Mouse (Mus musculus): ENCODE measurements around the gene Flywch2.

Gene Flywch2

GRCm38 (mm10) chr17:23785561-23786471 is at the start of gene Flywch2:
Gene Flywch2, minus strand, starts transcription at chr17:23786081.
- DNase-seq (ENCODE audit: low spot score): peak; percentile 88

- no peak for DNase-seq (ENCODE audit: low spot score)
Measured at GRCm38 (mm10) chr17:23831201-23831600, 45.3 kb upstream of the Flywch2 start.

GRCm38 (mm10) chr17:23829064-23829619 is 43.3 kb upstream of the Flywch2 start, which contains the start of gene Elob:
Gene Elob, minus strand, starts transcription at chr17:23829136.
- DNase-seq (ENCODE audit: low spot score): peak; percentile 89

- DNase-seq (ENCODE audit: low spot score): peak; percentile 73
Measured at GRCm38 (mm10) chr17:23828271-23829001, 42.6 kb upstream of the Flywch2 start.

- DNase-seq (ENCODE audit: low spot score): no peak
Measured at GRCm38 (mm10) chr17:23825591-23825990, 39.7 kb upstream of the Flywch2 start.

- no peak for DNase-seq (ENCODE audit: low spot score)
Measured at GRCm38 (mm10) chr17:23823614-23824013, 37.7 kb upstream of the Flywch2 start.

GRCm38 (mm10) chr17:23823018-23823417 is 37.1 kb upstream of the Flywch2 start:
- peak; percentile 56 for DNase-seq (ENCODE audit: low spot score)

- peak; percentile 66 for DNase-seq (ENCODE audit: low spot score)
Measured at GRCm38 (mm10) chr17:23822094-23822493, 36.2 kb upstream of the Flywch2 start.

GRCm38 (mm10) chr17:23820731-23821130 is 34.9 kb upstream of the Flywch2 start:
- DNase-seq (ENCODE audit: low spot score): no peak

GRCm38 (mm10) chr17:23819235-23819634 is 33.4 kb upstream of the Flywch2 start:
- DNase-seq (ENCODE audit: low spot score): peak; percentile 49

- no peak for DNase-seq (ENCODE audit: low spot score)
Measured at GRCm38 (mm10) chr17:23818579-23818978, 32.7 kb upstream of the Flywch2 start.

GRCm38 (mm10) chr17:23815641-23816040 is 29.8 kb upstream of the Flywch2 start:
- DNase-seq (ENCODE audit: low spot score): no peak

GRCm38 (mm10) chr17:23807918-23808317 is 22.0 kb upstream of the Flywch2 start:
- no peak for DNase-seq (ENCODE audit: low spot score)

GRCm38 (mm10) chr17:23806867-23807266 is 21.0 kb upstream of the Flywch2 start:
- peak; percentile 66 for DNase-seq (ENCODE audit: low spot score)

GRCm38 (mm10) chr17:23804426-23805085 is 18.7 kb upstream of the Flywch2 start:
- no peak for DNase-seq (ENCODE audit: low spot score)

GRCm38 (mm10) chr17:23803366-23804041 is 17.6 kb upstream of the Flywch2 start:
- peak; percentile 96 for DNase-seq (ENCODE audit: low spot score)

GRCm38 (mm10) chr17:23802746-23803365 is 17.0 kb upstream of the Flywch2 start:
- DNase-seq (ENCODE audit: low spot score): peak; percentile 97

- no peak for DNase-seq (ENCODE audit: low spot score)
Measured at GRCm38 (mm10) chr17:23801627-23802026, 15.7 kb upstream of the Flywch2 start.

- DNase-seq (ENCODE audit: low spot score): no peak
Measured at GRCm38 (mm10) chr17:23797316-23797715, 11.4 kb upstream of the Flywch2 start.

- DNase-seq (ENCODE audit: low spot score): no peak
Measured at GRCm38 (mm10) chr17:23795323-23795722, 9.4 kb upstream of the Flywch2 start.

- no peak for DNase-seq (ENCODE audit: low spot score)
Measured at GRCm38 (mm10) chr17:23791079-23791357, 5.1 kb upstream of the Flywch2 start.
